Mouse (Mus musculus): ENCODE data around the gene Spred2. TPM values are rescaled to one million over a fixed set of nuclear protein-coding genes. Genes with fewer than 3 reads are reported as not detected.

Spred2 gene
- 10 to 100 TPM; 20.5 to 28.4 TPM for total RNA-seq (2021)

- peak; percentile 89 for DNase-seq (ENCODE audit: low spot score)
- intact Hi-C loops (cut with DNase I), result loop anchor here (2.0 to 5.0 kb wide), 3 partner anchors 41 to 148 kb away; no protein-coding TSS in a partner anchor
These were observed at the start of gene Spred2 for GRCm38 (mm10) chr11:19923888-19924756. Spred2 (plus strand) TSS chr11:19924375.

GRCm38 (mm10) chr11:19875551-19875950 lies 48.6 kb upstream of the Spred2 start:
- intact Hi-C loops (cut with DNase I), result no loop called here
- DNase-seq (ENCODE audit: low spot score), result no peak

DNA sequence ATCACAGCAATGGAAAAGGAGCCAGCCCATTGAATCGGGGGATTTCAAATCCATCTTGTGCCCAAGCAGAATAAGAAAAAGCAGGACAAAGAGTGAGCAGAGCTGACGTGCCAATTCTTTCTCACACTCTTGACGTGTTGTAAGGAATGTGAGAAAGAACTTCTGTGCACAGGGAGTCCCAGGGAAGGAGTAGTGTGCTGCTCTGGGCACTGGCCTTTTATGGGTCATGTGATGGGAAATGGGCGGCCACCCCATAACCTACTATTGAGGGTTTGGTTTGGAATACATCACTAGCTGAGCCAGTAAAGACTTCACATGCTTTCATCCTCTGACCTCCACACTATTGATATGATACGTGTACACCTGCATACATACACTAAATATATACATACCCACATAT lies 48.2 kb upstream of the Spred2 start:
- intact Hi-C loops (cut with DNase I), result no loop called here
- no peak for DNase-seq (ENCODE audit: low spot score)

DNA sequence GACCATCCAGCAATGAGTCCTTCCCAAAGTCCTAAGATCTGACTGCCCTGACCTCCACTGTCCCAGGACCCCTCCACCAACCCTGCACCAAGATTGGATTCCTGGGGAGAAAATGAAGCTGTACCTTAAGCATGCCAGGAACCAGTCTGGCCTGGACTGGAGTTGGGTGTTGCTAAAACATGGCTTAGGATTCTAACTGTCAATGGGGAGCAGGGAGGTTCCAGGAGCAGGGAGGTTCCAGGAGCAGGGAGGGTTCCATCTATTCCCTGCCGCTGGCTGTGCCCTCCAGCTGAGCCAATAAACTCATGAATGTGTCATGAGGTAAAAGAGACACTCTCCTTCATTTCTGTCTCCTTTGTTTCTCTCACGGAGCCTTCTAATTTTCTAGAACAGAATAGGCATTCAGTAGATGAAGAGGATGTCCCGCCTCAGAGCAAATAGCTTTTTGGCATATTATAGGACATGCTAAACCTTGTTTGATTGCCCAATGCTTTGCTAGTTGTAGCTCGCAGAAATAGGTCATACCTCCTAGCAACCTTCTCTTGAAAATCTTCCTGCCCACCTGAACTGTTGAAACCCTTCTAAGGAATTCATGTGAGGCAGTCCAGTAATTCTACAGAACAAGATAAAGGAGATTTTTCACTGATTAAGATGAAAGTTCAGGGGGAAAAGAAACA lies 46.8 kb upstream of the Spred2 start:
- DNase-seq (ENCODE audit: low spot score), result no peak

GRCm38 (mm10) chr11:19881342-19881741 lies 42.8 kb upstream of the Spred2 start:
- intact Hi-C loops (cut with DNase I), result no loop called here
- DNase-seq (ENCODE audit: low spot score), result no peak

More for the DNA sequence above, 46.8 kb upstream of the Spred2 start:
- intact Hi-C loops (cut with DNase I), result no loop called here

GRCm38 (mm10) chr11:19890700-19891406 lies 33.3 kb upstream of the Spred2 start:
- intact Hi-C loops (cut with DNase I), result no loop called here
- no peak for DNase-seq (ENCODE audit: low spot score)

GRCm38 (mm10) chr11:19893233-19893632 lies 30.9 kb upstream of the Spred2 start:
- intact Hi-C loops (cut with DNase I), result no loop called here
- no peak for DNase-seq (ENCODE audit: low spot score)

DNA sequence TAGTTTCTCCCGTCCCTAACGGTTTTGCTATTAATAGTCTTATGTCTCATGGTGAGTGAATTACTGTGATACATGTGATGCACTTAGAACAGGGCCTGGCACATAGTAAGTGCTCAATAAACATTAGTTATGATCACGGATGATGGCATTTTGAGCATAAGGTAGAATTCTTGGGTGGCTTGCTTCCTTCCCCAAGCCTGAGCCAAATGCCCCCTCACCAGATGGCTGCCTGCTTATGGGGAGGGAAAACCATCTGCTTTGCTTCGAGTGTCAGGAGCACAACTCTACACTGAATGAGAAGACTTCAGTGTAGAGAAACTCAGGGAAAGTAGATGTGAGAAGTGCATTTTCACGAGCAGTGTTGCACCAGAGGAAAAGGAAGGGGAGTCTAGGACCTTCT lies 24.6 kb upstream of the Spred2 start:
- intact Hi-C loops (cut with DNase I), result no loop called here
- no peak for DNase-seq (ENCODE audit: low spot score)

DNA sequence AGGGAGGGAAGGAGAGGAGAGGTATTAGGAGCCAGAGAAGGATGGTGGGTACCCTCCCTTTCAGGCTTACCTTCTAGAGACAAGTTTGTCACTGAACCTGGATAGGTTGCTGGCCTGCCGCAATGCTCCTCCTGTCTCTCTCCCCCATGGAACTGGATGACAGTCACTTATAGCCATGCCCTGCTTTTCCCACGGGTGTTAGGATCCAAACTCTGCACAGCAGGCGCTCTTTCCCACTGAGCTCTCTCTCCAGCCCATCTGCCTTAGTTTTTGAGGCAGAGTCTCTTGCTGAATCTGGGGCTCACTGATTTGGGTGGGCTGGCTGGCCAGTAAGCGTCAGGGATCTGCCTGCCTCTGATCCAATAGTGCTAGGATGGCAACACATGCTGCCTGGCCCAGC lies 23.5 kb upstream of the Spred2 start:
- no peak for DNase-seq (ENCODE audit: low spot score)
- intact Hi-C loops (cut with DNase I), result no loop called here

DNA sequence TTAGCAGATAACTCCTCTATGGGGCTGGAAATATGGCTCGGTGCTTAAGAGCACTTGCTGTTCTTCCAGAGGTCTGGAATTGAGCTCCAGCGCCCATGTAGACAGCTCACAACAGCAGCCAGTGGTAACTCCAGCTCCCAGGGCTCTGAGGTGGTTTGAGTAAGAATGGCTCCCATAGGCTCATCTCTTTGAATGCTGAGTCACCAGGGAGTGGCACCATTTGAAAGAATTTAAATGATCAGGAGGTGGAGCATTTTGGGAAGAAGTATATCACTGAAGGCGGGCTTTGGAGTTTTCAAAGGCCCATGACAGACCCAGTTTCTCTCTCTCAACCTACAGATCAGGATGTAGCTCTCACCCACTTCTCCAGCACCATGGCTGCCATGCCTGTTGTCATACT lies 13.0 kb upstream of the Spred2 start:
- no peak for DNase-seq (ENCODE audit: low spot score)
- intact Hi-C loops (cut with DNase I), result no loop called here

- intact Hi-C loops (cut with DNase I), result no loop called here
- DNase-seq (ENCODE audit: low spot score), result no peak
These were observed 12.0 kb upstream of the Spred2 start for GRCm38 (mm10) chr11:19912179-19912578.

DNA sequence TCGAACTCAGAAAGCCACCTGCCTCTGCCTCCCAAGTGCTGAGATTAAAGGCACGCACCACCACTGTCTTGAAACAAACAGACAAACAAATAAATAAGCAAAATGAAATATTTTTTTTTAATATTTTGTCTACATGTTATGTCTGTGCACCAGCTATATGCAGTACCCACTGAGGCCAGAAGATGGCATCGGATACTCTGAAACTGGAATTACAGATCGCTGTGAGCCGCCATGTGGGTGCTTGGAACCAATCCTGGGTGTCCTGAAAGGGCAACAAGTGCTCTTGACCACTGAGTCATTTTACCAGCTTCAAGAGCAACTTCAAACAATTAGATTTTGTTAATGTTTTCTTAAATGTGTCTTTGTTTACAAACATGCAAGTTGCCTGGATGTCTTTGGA lies 11.5 kb upstream of the Spred2 start:
- intact Hi-C loops (cut with DNase I), result no loop called here
- no peak for DNase-seq (ENCODE audit: low spot score)

GRCm38 (mm10) chr11:19913761-19914160 lies 10.4 kb upstream of the Spred2 start:
- intact Hi-C loops (cut with DNase I), result no loop called here
- no peak for DNase-seq (ENCODE audit: low spot score)

DNA sequence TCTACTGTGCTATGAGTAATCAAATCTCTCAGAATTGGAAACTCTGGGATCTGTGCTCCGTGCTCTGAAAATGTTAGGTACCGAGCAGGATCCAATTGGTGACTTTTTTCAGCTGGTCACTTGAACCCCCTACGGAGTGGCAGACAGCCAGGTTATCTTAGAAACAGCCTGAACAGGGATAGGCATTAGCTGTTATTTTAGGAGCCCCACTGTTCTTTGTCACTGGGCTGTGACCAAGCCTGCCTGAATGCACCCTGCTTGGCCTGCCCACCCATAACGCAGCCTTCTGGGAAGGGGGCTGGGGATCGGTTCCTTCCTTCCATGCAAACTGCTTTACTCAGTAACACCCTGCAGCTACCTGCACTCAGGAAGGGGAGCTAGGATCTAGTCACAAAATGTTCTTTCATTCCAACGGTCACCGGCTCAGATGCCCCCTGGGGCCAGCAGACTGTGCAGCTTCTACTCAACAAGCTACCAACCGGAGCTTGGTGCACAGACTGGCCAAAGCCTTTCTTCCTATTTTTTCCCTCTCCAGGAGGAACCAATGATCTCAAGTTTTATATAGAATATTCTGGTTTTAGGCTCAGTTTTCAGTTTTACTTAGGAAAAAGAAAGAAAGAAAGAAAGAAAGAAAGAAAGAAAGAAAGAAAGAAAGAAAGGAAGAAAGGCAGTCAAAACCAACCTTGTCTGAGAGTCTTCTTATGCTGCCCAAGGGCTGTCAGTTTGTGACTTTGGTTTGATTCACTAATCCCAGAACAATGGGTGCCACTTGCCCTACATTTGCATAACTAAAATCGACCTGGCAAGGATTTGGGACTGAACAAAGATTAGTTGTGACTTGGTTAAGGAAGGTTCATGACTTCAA lies 6.6 kb upstream of the Spred2 start:
- intact Hi-C loops (cut with DNase I), result loop anchor here (2.0 kb wide), 2 partner anchors 87 to 117 kb away; no protein-coding TSS in a partner anchor
- DNase-seq (ENCODE audit: low spot score), result no peak

DNA sequence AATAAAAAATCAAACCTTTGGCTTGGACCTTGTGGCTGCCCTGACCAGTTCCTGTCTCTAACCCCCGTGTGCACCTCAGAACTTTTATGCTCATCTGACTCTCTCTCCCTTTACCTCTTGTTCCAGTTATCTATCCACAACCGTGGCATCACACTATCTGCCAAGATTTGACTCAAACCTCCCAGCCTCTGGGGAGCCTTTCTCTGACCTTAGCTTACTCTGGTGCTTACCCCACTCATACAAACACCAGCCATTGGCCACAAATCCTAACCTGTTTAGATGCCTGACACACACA lies 6.0 kb upstream of the Spred2 start:
- intact Hi-C loops (cut with DNase I), result loop anchor here (2.0 kb wide), 1 partner anchor 117 kb away; no protein-coding TSS in a partner anchor
- no peak for DNase-seq (ENCODE audit: low spot score)

DNA sequence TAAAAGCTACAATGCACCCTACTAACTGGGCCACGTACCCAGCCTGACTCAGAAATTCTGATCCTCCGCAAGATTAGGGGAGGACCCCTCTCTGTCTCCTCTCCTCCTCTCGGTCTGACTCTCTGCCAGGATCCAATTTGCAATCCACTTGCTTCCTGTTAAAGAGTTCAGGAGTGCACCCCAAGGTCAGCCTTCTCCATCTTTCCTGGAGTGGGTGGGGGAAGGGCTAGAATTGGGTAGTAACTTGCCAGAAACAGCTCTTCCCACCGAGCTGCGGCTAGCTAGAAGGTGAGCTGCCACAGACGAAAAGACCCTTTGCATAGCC lies 4.8 kb upstream of the Spred2 start:
- intact Hi-C loops (cut with DNase I), result loop anchor here (2.0 kb wide), 1 partner anchor 115 kb away; no protein-coding TSS in a partner anchor
- DNase-seq (ENCODE audit: low spot score), result no peak

DNA sequence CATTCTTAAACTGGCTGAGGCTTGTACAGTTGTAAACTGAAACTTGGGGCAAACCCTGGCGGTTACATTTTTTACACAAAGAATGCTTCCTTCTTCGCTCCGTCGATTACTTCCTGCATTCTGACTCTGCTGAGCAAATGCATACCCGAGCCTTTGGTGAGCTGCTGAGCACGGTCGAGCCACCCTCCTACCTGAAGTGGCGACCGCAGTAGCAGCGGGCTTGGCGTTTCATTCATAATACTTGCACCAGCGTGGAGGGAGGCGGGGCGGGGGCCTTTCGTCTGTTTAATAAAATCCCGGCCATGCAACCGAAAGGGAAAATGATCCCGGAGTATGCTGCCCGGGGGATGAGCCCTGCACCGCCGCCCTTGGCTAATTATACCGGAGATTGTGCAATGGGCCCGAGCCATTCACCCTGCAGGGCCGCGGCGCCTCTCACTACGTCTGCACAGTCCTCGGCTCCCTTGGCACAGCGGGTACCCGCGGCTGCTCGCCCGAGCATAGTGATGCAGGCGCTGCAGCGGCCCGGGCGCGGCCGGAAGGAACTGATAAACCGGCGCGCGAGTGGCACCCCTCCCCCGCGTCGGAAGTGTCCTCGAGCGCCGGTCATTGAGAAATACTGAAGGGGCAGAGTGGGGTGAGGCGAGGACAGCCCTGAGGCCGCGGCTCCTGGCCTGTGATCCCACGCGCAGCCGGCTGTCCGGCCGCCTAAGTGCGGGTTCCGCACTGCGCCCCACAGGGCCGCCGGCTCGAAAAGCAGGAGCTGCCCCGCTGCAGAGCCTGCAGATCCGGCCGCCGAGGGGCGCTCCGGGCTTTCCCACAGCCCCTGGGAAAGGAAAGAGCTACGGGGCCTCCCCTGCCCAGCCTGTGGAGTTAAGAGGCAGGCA lies 4.1 kb upstream of the Spred2 start:
- intact Hi-C loops (cut with DNase I), result loop anchor here (2.0 to 5.0 kb wide), 2 partner anchors 115 to 152 kb away; no protein-coding TSS in a partner anchor

GRCm38 (mm10) chr11:19921723-19922122 lies 2.5 kb upstream of the Spred2 start:
- intact Hi-C loops (cut with DNase I), result loop anchor here (5.0 kb wide), 1 partner anchor 151 kb away; no protein-coding TSS in a partner anchor
- DNase-seq (ENCODE audit: low spot score), result no peak

More for the DNA sequence above, 4.1 kb upstream of the Spred2 start:
- DNase-seq (ENCODE audit: low spot score), result peak; percentile 82

DNA sequence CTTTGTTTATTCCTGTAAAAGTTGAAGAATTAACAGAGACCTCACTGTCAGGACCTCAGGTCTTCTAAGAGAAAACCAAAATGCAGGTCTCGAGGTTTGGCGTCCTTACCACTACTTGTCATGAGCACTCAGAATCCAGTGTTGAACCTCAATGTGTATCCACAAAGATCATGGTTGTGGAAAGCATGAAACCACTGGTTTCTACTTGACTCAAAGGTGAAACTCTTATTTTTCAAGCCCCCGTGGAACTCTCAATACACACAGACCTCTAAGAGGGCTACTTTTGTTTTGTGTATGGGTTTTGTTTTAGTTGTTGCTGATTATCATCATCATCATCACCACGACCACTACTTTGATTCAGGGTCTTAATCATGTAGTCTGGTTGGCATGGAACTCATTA lies 2.0 kb upstream of the Spred2 start:
- no peak for DNase-seq (ENCODE audit: low spot score)
- intact Hi-C loops (cut with DNase I), result loop anchor here (5.0 kb wide), 1 partner anchor 150 kb away; no protein-coding TSS in a partner anchor
